Mouse (Mus musculus) intestine, embryonic 15.5 days (tissue): ENCODE data around the gene Pttg1. TPM values are rescaled to one million over a fixed set of nuclear protein-coding genes. Genes with fewer than 3 reads are reported as not detected.

Source experiments
- ATAC-seq: fragments of 200-750 bp; cut with Nextera tagmentation; 2 replicates; pipeline ENCODE4 v1.8.0; 2017; ENCODE audit warnings: moderate TSS enrichment, moderate library complexity
- H3K27ac ChIP-seq: fragments of 300-500 bp; sonication (generic); 2 replicates; pipeline ENCODE4 v1.5.1; 2015; ENCODE audit warnings: mild to moderate bottlenecking, inconsistent platforms
- H3K27me3 ChIP-seq: fragments of 300-500 bp; sonication (generic); replicated peaks from 2 replicates; pipeline ENCODE4 v1.6.1; 2015; ENCODE audit warnings: inconsistent platforms
- H3K36me3 ChIP-seq: fragments of 300-500 bp; sonication (generic); 2 replicates; pipeline ENCODE4 v1.6.1; 2015; ENCODE audit warnings: inconsistent platforms
- H3K4me1 ChIP-seq: fragments of 300-500 bp; sonication (generic); replicated peaks from 2 replicates; pipeline ENCODE4 v1.6.1; 2015; ENCODE audit warnings: inconsistent platforms
- H3K4me2 ChIP-seq: fragments of 300-500 bp; sonication (generic); replicated peaks from 2 replicates; pipeline ENCODE4 v1.6.1; 2015; ENCODE audit warnings: mild to moderate bottlenecking, inconsistent platforms
- H3K4me3 ChIP-seq: fragments of 300-500 bp; sonication (generic); replicated peaks from 2 replicates; pipeline ENCODE4 v1.5.1; 2015; ENCODE audit warnings: inconsistent platforms
- H3K9ac ChIP-seq: fragments of 300-500 bp; sonication (generic); 2 replicates; pipeline ENCODE4 v1.6.1; 2015; ENCODE audit warnings: inconsistent platforms
- H3K9me3 ChIP-seq: fragments of 300-500 bp; sonication (generic); 2 replicates; pipeline ENCODE4 v1.6.1; 2016; ENCODE audit warnings: inconsistent platforms
- WGBS: fragments of 180-500 bp; shearing (Covaris S2); methylation state at CpG from one replicate; pipeline ENCODE4 v1.1.7; 2015; 5-methylcytosine and 5-hydroxymethylcytosine counted together
- polyA plus RNA-seq: library from polyadenylated mRNA; unstranded; fragments of >200 nt; fragmentation: Nextera tagmentation; extraction: Ambion mirVana; gene quantifications from 2 replicates; pipeline ENCODE4 v1.2.1, GENCODE M21; 2015

Gene Pttg1
- polyA plus RNA-seq, 1 experiment from 2014 or later = 68.6 TPM

DNA sequence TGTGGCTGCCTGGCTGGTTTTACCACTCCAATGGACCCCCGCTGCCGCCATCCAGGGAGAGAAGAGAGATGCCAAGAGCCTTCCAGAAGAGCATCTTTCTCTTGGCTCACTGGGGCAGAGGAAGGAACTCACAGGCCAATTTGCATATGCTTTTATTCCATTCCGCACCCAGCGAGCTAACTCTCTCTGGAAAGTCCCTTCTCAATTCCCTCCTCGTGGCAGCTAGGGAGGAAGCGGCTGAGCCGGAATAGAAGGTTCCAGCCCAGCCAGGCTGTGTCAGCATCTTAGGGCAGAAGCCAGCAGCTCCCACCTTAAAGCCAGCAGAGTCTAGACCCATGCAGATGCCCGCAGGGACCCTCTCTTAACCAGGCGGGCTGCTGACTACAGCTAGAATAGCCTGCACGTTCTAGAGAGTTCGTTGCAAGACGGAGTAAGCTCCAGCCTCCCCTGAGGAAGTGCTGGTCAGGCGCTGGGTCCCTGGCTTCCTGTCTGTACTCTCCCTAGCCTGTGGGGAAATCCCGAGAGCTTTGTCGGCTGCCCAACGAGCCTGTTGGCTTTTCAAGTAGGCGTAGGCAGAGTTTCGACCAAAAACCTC lies 40.9 kb downstream of the Pttg1 start:
- Histone ChIP-seq H3K9me3 (no peaks in the 10 kb centered on the region), H3K9ac (peak overlapping the region; percentile 39), H3K27ac (peak overlapping the region; percentile 48; the same call in 1 of the 2 replicates), H3K27me3 (no peaks in the 10 kb centered on the region), H3K36me3 (no peaks in the 10 kb centered on the region), H3K4me2 (peak overlapping the region; percentile 78), H3K4me3 (peak overlapping the region; percentile 35), H3K4me1 (peaks cover 5% of the 10 kb centered on the region; the same call in 1 of the 2 replicates)
- ATAC-seq = peak; percentile 91
- under 1% methylated on average over 18 of the region's 18 CpGs for WGBS

DNA sequence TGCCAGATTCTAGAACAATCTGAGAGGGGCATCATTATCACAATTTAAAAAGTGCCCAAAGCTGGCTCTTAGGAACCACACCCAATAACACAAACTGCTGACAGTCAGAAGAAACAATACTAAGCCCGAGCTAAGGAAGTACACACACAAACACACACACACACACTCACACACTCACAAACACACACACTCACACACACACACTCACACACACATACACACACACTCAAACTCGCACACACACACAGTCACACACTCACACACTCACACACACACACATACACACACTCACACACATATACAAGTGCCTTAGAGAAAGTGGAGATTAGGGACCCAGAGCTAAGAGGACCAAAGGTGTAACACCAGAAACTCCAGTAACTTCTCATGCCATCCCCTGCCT lies 42.5 kb downstream of the Pttg1 start:
- no peak overlapping the region for H3K9ac ChIP-seq
- H3K27me3 ChIP-seq = no peaks in the 10 kb centered on the region
- H3K9me3 ChIP-seq = no peaks in the 10 kb centered on the region
- H3K27ac ChIP-seq = no peak overlapping the region
- WGBS = 73% methylated on average over 2 of the region's 2 CpGs
- no peaks in the 10 kb centered on the region for H3K36me3 ChIP-seq
- no peak overlapping the region for H3K4me2 ChIP-seq
- peaks cover 5% of the 10 kb centered on the region; the same call in 1 of the 2 replicates for H3K4me1 ChIP-seq
- no peak for ATAC-seq
- no peak overlapping the region for H3K4me3 ChIP-seq

DNA sequence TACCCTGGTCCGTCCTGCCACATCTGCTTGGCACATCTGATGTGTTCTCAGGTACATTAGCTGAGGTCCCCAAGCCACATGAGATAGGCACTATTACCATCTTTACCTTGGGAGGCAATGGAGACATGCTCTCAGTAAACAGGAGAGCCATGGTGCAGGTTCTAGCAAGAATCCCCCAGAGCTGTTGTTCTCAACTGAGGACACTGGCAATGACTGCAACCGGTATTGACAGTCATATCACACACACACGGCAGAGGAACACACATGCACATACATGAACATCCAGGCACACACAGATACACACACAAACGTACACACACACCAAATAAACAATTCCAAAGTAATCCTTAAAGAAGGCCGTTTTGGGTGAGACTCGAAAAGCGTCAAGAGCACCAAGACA lies 45.1 kb downstream of the Pttg1 start:
- H3K9me3 ChIP-seq = no peaks in the 10 kb centered on the region
- peaks cover 5% of the 10 kb centered on the region; the same call in 1 of the 2 replicates for H3K4me1 ChIP-seq
- H3K36me3 ChIP-seq = no peaks in the 10 kb centered on the region
- no peak for ATAC-seq
- no peak overlapping the region for H3K27ac ChIP-seq
- no peak overlapping the region for H3K9ac ChIP-seq
- H3K4me3 ChIP-seq = no peak overlapping the region
- H3K4me2 ChIP-seq = no peak overlapping the region
- WGBS = 88% methylated on average over 7 of the region's 7 CpGs
- H3K27me3 ChIP-seq = no peaks in the 10 kb centered on the region

DNA sequence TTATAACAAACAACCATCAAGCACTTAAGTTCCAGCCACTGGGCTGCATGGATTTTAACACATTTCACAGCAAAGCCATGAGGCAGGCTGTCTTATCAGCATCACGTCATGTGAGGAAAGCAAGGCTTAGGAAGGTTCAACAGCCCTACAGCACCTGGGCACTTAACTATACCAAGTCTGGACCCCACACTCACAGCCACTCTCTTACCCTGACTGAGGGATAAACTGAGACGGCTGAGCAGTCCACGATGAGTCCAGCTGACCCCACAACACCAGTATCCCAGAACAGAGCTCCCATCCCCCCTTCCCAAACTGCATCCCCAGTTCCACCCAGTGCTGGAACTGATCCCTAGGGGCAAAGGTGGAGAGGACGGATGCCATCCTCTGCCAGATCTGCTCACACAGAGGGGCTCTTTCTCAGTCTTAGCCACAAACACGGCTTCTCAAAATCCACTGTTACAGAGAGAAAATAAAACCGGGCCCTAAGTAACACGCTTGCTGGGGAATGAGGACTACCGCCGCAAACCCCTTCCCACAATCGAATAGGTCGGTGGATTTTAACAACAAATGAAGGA lies 46.1 kb downstream of the Pttg1 start:
- no peak for ATAC-seq
- H3K27me3 ChIP-seq = no peaks in the 10 kb centered on the region
- H3K9me3 ChIP-seq = no peaks in the 10 kb centered on the region
- no peak overlapping the region for H3K4me2 ChIP-seq
- WGBS = 78% methylated on average over 11 of the region's 11 CpGs
- H3K4me1 ChIP-seq = peaks cover 2% of the 10 kb centered on the region; the same call in 1 of the 2 replicates
- H3K36me3 ChIP-seq = no peaks in the 10 kb centered on the region
- H3K27ac ChIP-seq = no peak overlapping the region
- H3K4me3 ChIP-seq = no peak overlapping the region
- H3K9ac ChIP-seq = no peak overlapping the region

DNA sequence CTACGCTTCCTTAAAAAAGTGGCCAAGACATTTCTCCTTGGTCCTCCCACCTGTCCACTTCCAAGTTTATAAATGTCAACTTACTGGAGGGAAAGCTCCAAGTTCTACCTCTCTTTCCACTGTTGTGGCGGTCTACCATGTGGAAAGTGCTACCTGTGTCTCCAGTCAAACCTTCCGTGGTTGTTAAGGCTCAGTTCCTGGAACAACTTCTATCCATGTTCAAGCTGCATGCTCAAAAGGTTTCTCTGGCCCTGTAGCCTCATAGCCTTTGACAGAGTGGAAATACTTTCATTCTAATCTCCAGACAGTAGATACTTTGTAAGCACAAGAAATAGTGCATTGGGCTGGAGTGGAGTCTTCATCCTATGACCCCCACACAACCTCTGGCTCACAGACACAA lies 46.6 kb downstream of the Pttg1 start:
- 92% methylated on average over 3 of the region's 3 CpGs for WGBS

DNA sequence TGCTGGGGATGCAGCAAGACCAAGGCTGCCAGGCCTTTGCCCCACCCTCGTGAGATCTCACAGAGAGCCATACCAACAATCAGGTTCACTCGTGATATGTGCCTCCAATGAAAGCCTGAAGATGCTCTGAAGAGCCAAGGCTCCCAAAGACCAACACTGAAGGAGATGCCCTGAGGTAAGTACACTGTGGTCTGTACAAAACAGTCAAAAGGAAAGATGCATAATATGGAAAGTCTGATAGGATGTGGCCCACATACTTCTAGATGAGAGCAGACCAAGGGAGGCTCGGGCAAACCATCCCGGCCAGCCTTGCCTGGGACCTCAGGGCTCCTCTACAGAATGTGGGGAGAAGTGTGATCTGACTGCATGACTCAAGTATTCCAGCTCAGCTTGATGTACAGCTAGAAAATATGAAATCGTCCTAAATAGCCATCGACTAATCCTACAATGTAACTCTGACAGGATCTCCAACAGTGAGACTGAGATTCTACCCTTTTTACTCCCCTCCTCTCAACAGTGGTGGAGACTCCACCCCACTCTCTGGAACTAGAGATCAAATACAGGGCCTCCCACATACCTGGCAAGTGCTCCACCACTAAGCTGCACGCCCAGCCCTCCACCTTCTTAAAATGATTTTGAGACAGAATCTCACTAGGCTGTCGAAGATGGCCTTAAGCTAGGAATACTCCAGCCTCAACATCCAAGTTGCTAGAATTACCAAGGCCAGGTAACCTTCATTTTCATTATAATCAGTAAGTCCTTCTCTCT lies 48.8 kb downstream of the Pttg1 start:
- no peaks in the 10 kb centered on the region for H3K36me3 ChIP-seq
- H3K27me3 ChIP-seq = no peaks in the 10 kb centered on the region
- ATAC-seq = no peak
- no peaks in the 10 kb centered on the region for H3K4me1 ChIP-seq
- no peak overlapping the region for H3K4me2 ChIP-seq
- no peak overlapping the region for H3K27ac ChIP-seq
- 85% methylated on average over 8 of the region's 8 CpGs for WGBS
- no peak overlapping the region for H3K9ac ChIP-seq
- H3K4me3 ChIP-seq = no peak overlapping the region
- H3K9me3 ChIP-seq = no peaks in the 10 kb centered on the region

More for the DNA sequence above, 46.6 kb downstream of the Pttg1 start:
- Histone ChIP-seq H3K36me3 (no peaks in the 10 kb centered on the region), H3K4me2 (no peak overlapping the region), H3K4me1 (no peaks in the 10 kb centered on the region), H3K27ac (no peak overlapping the region), H3K9me3 (no peaks in the 10 kb centered on the region), H3K27me3 (no peaks in the 10 kb centered on the region), H3K9ac (no peak overlapping the region), H3K4me3 (no peak overlapping the region)
- no peak for ATAC-seq

DNA sequence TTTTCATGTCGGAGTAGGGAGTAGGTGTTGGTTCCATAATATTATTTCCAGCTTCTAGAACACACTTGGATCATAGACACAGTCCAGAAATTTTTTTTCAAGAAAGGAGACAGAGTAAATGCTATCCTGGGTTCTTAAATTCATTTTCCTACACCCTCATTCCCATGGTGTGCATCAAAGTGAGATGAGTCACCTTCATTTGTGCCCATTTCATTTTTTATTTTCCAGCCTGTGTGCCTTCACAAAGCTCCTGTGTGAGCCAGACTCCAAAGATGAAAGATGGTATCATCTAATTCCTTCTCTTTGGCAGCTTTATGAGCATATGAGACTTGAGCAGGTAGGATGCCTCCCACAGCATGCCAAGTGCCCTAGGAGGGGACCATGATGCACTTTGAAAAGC lies 49.5 kb downstream of the Pttg1 start:
- ATAC-seq = no peak
- no peaks in the 10 kb centered on the region for H3K9me3 ChIP-seq
- no peak overlapping the region for H3K4me3 ChIP-seq
- no peak overlapping the region for H3K9ac ChIP-seq
- H3K27me3 ChIP-seq = no peaks in the 10 kb centered on the region
- 96% methylated on average over 1 of the region's 1 CpGs for WGBS
- no peaks in the 10 kb centered on the region for H3K36me3 ChIP-seq
- no peak overlapping the region for H3K27ac ChIP-seq
- no peak overlapping the region for H3K4me2 ChIP-seq
- H3K4me1 ChIP-seq = no peaks in the 10 kb centered on the region

DNA sequence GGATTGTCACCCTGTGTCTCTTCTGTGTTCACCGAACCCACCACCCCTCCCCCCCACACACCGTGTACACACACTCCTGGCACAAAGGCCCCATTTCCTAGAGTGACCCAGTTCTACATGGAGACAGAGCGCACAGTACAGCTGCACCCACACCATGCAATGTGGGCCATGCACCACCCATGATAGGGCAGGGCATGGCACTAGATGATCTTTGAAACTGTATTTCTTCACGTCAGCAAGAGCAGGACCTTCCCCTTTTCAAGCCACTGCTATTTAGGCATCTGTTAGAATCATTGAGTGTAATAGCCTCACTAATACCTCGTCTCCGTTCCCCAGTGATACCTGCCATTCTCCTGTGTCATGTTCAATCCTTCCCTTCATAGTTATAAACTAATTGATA lies 51.1 kb downstream of the Pttg1 start:
- ATAC-seq = no peak
- WGBS = 80% methylated on average over 6 of the region's 6 CpGs
- H3K9me3 ChIP-seq = no peaks in the 10 kb centered on the region
- no peaks in the 10 kb centered on the region for H3K4me1 ChIP-seq
- H3K27me3 ChIP-seq = no peaks in the 10 kb centered on the region
- no peak overlapping the region for H3K4me2 ChIP-seq
- no peak overlapping the region for H3K27ac ChIP-seq
- no peak overlapping the region for H3K4me3 ChIP-seq
- H3K36me3 ChIP-seq = no peaks in the 10 kb centered on the region
- no peak overlapping the region for H3K9ac ChIP-seq

DNA sequence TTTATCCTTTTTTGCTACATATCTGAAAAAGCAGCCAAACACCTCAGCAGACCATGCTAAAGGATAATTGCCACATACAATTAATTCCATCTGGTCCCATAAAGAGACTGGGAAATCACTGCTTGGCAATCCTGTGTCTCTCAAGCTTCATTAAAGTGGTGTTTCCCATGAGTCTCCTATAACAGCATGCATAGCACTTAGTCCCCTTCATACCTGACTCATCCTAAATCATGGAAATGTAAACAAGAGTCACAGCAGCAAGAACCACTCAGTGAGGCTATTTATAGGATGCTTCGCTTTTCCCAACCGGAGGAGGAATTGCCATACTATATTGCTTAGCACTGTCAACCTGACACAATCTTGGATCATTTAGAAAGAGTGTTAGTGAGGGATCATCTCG lies 52.7 kb downstream of the Pttg1 start:
- H3K4me1 ChIP-seq = no peaks in the 10 kb centered on the region
- no peak for ATAC-seq
- no peaks in the 10 kb centered on the region for H3K27me3 ChIP-seq
- H3K27ac ChIP-seq = no peak overlapping the region
- WGBS = 60% methylated on average over 3 of the region's 3 CpGs
- no peaks in the 10 kb centered on the region for H3K9me3 ChIP-seq
- no peak overlapping the region for H3K9ac ChIP-seq
- H3K36me3 ChIP-seq = no peaks in the 10 kb centered on the region
- H3K4me2 ChIP-seq = no peak overlapping the region
- no peak overlapping the region for H3K4me3 ChIP-seq

DNA sequence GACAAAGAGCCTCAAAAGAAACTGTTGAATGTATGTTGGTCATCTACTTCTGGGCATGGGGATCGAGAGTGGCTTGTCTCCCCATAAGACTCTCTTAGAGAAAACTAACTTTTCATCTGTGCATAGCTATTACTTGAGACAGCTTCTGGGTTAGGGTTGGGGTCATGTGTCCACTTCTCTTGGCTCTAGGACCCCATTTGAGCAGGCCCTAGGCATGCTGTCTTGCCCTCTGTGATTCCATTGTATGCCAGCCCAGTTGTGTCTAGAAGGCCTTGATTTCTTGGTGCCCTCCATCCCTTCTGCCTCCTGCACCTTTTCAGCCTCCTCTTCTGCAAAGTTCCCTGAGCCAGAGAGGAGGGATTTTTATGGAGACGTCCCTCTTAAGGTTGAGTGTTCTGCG lies 54.2 kb downstream of the Pttg1 start:
- H3K9me3 ChIP-seq = no peaks in the 10 kb centered on the region
- H3K36me3 ChIP-seq = no peaks in the 10 kb centered on the region

More for the DNA sequence above, 54.2 kb downstream of the Pttg1 start:
- ATAC-seq = no peak
- no peaks in the 10 kb centered on the region for H3K27me3 ChIP-seq
- no peak overlapping the region for H3K4me3 ChIP-seq
- H3K4me2 ChIP-seq = no peak overlapping the region
- no peak overlapping the region for H3K9ac ChIP-seq
- no peak overlapping the region for H3K27ac ChIP-seq
- no peaks in the 10 kb centered on the region for H3K4me1 ChIP-seq
- WGBS = 93% methylated on average over 3 of the region's 3 CpGs
